Mouse (Mus musculus) small intestine, adult 2 months (tissue): ENCODE data around the gene Mcts1.

Experiments used
- CTCF ChIP-seq: fragments of 200-500 bp; IDR thresholded peaks from 2 replicates; pipeline ENCODE4 v1.5.1; 2012; ENCODE audit warnings: low read depth, mild to moderate bottlenecking, control low read depth, inconsistent platforms, low read length, moderate library complexity, mixed read lengths; ENCODE audit not compliant: insufficient replicate concordance, insufficient read length; ENCODE audit errors: extremely low read depth
- POLR2A ChIP-seq: fragments of 200-500 bp; IDR thresholded peaks from 2 replicates; pipeline ENCODE4 v1.6.1; 2012; ENCODE audit warnings: low read depth, mild to moderate bottlenecking, control low read depth, inconsistent platforms, low read length, moderate library complexity

GRCm38 (mm10) chrX:38589827-38590226, 10.6 kb upstream of the Mcts1 start:
- no peak for TF ChIP-seq CTCF
- no peak for TF ChIP-seq POLR2A
